Mouse (Mus musculus) cortical plate, adult 2 months (tissue): ENCODE measurements around the gene 1700008O03Rik. TPM values are rescaled to one million over a fixed set of nuclear protein-coding genes. Genes with fewer than 3 reads are reported as not detected.

Source experiments
- H3K27ac ChIP-seq: fragments of 200-500 bp; 2 replicates; pipeline ENCODE4 v1.5.1; 2012; ENCODE audit warnings: low read length, control low read depth, inconsistent platforms; ENCODE audit not compliant: insufficient read depth
- H3K4me1 ChIP-seq: fragments of 200-500 bp; 2 replicates; pipeline ENCODE4 v1.6.1; 2011; ENCODE audit warnings: low read length; ENCODE audit not compliant: control insufficient read depth, insufficient read depth
- H3K4me3 ChIP-seq: fragments of 200-500 bp; 2 replicates; pipeline ENCODE4 v1.5.1; 2011; ENCODE audit warnings: mild to moderate bottlenecking, low read length, control low read depth; ENCODE audit not compliant: insufficient read depth
- CTCF ChIP-seq: fragments of 200-500 bp; IDR thresholded peaks from 2 replicates; pipeline ENCODE4 v1.5.1; 2011; ENCODE audit warnings: mild to moderate bottlenecking, control low read depth, low read length; ENCODE audit not compliant: insufficient read depth; ENCODE audit errors: extremely low read depth
- POLR2A ChIP-seq: fragments of 200-500 bp; IDR thresholded peaks from 2 replicates; pipeline ENCODE4 v1.6.1; 2011; ENCODE audit warnings: mild to moderate bottlenecking, low read length, control low read depth; ENCODE audit not compliant: insufficient read depth; ENCODE audit errors: extremely low read depth
- polyA plus RNA-seq: library from polyadenylated mRNA; depleted of rRNA; stranded (reverse); fragments of >200 nt; gene quantifications from 2 replicates; pipeline ENCODE4 v1.2.3, GENCODE M21; 2012; rRNA removed

1700008O03Rik gene
- polyA plus RNA-seq, 1 experiment = 3.7 TPM

DNA sequence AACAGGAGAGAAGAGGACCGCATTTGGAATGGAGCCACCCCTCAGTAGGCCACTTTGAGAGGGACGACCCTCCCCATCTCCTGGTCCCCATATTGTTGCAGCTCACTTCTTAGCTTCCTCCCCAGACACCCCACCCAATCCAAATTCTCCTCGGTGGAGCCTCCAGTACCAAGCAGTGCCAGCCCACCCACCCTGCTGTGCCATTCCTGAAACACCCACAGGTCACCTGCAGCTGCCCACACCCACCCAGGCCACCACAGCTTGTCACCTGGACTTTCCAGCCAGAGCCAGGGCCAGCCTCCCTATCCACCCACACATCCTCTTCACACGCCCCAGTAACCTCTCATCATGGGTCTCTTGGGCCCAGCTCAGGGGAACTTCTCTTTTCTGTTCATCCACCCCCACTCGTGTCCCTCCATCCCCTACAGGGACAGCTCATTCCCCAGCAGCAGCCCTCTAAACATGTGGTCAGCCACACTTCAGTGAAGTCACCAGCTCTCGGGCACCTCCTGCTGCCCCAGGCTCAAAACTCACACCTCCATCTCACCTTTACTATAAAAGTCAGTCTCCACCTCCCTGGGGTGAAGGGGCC lies 73.8 kb downstream of the 1700008O03Rik start:
- TF ChIP-seq POLR2A (no peak), CTCF (no peak)
- H3K4me1 ChIP-seq = no peaks in the 10 kb centered on the region
- H3K4me3 ChIP-seq = peak overlapping the region; percentile 93
- H3K27ac ChIP-seq = peak overlapping the region; percentile 2; the same call in 1 of the 2 replicates

DNA sequence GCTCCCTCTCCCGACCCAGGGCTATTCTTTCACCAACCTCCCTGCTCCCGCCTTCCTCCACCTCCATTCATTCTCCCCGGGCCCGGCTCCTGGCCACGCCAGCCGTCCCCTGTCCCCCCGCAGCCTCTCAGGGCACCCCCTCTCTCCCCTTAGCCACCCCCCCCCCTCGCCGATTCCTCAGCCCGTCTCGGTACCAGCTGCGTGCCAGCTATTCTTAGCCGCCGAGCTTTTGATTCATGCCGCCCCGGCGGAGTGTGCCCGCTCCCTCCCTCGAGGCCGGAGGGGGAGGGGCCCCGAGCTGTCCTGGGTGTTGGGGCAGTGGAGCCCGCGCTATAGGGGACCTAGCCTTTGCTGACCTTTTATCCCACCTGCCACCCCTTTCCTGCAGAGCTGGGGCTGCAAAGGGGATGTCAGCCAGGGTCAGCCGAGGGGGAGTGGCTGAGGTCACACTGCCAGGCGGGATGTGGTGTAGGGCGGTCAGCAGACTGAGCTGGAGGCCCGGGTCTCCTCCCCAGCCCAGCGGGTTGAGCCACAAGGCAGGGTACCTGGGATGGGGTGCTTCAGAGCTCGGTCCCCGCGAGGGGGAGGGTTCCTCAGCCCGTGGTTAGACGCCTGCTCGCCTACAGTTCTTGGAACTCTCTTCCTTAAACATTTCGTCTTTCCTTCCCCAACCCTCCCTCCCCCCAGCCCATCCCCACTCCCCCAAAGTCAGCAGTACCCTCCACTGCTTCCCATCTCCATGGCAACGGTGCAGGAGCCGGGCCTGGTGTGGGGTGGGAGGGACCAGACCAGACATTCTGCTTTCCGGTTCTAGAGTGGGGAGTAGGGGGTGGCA lies 74.5 kb downstream of the 1700008O03Rik start:
- TF ChIP-seq CTCF = no peak
- peak; percentile 29; the same call in 1 of the 2 replicates for TF ChIP-seq POLR2A
- H3K27ac ChIP-seq = peak overlapping the region; percentile 96
- peak overlapping the region; percentile 93 for H3K4me3 ChIP-seq
- H3K4me1 ChIP-seq = no peaks in the 10 kb centered on the region

DNA sequence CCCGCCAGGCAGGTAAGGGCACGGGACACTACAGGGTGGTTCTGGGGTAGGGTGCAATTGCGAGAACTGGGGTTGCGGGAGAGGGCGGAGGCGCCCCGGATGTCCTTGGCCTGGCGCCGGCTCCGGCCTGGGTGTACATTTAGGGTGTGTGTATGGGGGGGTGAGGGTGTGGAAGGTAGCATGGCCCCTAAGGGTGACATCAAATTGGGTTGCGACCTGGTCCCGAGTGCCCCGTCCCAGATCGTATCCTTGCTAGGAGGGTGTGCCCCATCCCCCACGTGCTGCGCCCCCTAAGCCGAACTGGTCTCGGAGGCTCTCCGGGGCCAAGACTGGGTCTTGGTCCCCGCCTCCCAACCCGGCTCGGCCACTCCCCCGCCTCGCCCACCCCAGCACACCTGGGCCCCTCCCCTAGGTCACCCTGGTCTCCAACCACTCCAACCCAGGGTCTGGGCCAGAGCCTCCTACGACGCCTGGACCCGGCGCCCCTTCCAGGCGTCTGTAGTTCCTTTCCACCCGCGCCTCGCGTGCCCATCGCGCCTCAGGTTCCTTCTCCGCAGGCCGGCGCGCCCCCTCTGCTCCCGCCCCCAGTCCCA lies 75.2 kb downstream of the 1700008O03Rik start:
- Histone ChIP-seq H3K4me1 (0 out of 2 replicates have a peak, but pooled peaks cover 2% of the 10 kb centered on the region), H3K27ac (peak overlapping the region; percentile 96), H3K4me3 (peak overlapping the region; percentile 93)
- no peak for TF ChIP-seq CTCF
- 0 out of 2 replicates have a peak, but pooled peaks have one; percentile 9 for TF ChIP-seq POLR2A

Other genes with a start within 250 kb of the 1700008O03Rik start
- gene Klk1b16, start 249.1 kb downstream of the 1700008O03Rik start, polyA plus RNA-seq = not detected in 2 replicates
- not detected in 2 replicates for gene Klk1b24, start 197.6 kb downstream of the 1700008O03Rik start, polyA plus RNA-seq
- gene Klk1b3, start 187.6 kb downstream of the 1700008O03Rik start, polyA plus RNA-seq = 0.13 and 0.15 TPM in 2 replicates
- not detected in 2 replicates for gene Klk1b4, start 178.4 kb downstream of the 1700008O03Rik start, polyA plus RNA-seq
- gene Klk1b5, start 169.9 kb downstream of the 1700008O03Rik start, polyA plus RNA-seq = not detected in 2 replicates
- gene Klk1, start 160.5 kb downstream of the 1700008O03Rik start, polyA plus RNA-seq = not detected in 2 replicates
- not detected in 2 replicates for gene Gm36864, start 149.6 kb downstream of the 1700008O03Rik start, polyA plus RNA-seq
- 2.3 and 2.9 TPM in 2 replicates for gene 1700028J19Rik, start 139.1 kb downstream of the 1700008O03Rik start, polyA plus RNA-seq
- gene 2410002F23Rik, start 139.1 kb downstream of the 1700008O03Rik start, polyA plus RNA-seq = 105 TPM in 2 replicates
- not detected in 2 replicates for gene Acp4, start 128.4 kb downstream of the 1700008O03Rik start, polyA plus RNA-seq
- gene Gm15517, start 124.4 kb downstream of the 1700008O03Rik start, polyA plus RNA-seq = not detected in 2 replicates
- gene Clec11a, start 78.9 kb downstream of the 1700008O03Rik start, polyA plus RNA-seq = 5.4 and 5.6 TPM in 2 replicates
- 106 and 113 TPM in 2 replicates for gene Shank1, start 75.6 kb downstream of the 1700008O03Rik start, polyA plus RNA-seq
- 70.2 and 74.0 TPM in 2 replicates for gene Syt3, start 1.7 kb downstream of the 1700008O03Rik start, polyA plus RNA-seq
- gene Lrrc4b, start 43.2 kb upstream of the 1700008O03Rik start, polyA plus RNA-seq = 190 and 192 TPM in 2 replicates
- gene Aspdh, start 79.6 kb upstream of the 1700008O03Rik start, polyA plus RNA-seq = 8.2 and 8.7 TPM in 2 replicates
- gene Josd2, start 82.2 kb upstream of the 1700008O03Rik start, polyA plus RNA-seq = 232 and 256 TPM in 2 replicates
- gene Emc10, start 110.7 kb upstream of the 1700008O03Rik start, polyA plus RNA-seq = 297 and 308 TPM in 2 replicates
- gene Fam71e1, start 110.8 kb upstream of the 1700008O03Rik start, polyA plus RNA-seq = 27.0 and 29.4 TPM in 2 replicates
- 0.04 and 0.06 TPM in 2 replicates for gene Mybpc2, start 138.8 kb upstream of the 1700008O03Rik start, polyA plus RNA-seq
- gene Spib, start 146.3 kb upstream of the 1700008O03Rik start, polyA plus RNA-seq = 0.08 and 0.27 TPM in 2 replicates
- 11.1 and 11.6 TPM in 2 replicates for gene Pold1, start 163.0 kb upstream of the 1700008O03Rik start, polyA plus RNA-seq
- 89.5 and 89.6 TPM in 2 replicates for gene Nr1h2, start 168.1 kb upstream of the 1700008O03Rik start, polyA plus RNA-seq
- gene Napsa, start 186.6 kb upstream of the 1700008O03Rik start, polyA plus RNA-seq = 0.26 and 0.61 TPM in 2 replicates
- gene Kcnc3, start 204.8 kb upstream of the 1700008O03Rik start, polyA plus RNA-seq = 54.9 and 62.0 TPM in 2 replicates